Mouse (Mus musculus): ENCODE results near the gene Gramd4. TPM values are rescaled to one million over a fixed set of nuclear protein-coding genes. Genes with fewer than 3 reads are reported as not detected.
A peak's percentile ranks its signal among the peaks of the same experiment; 100 is the strongest.

The Gramd4 gene
- polyA plus RNA-seq (2012; rRNA removed), result 13.2 and 17.5 TPM in 2 replicates

- DNase-seq (ENCODE audit: low spot score), result no peak
Observed at GRCm38 (mm10) chr15:86057413-86057812, at the start of gene Gramd4. Gene Gramd4 (plus strand): TSS chr15:86057695.

GRCm38 (mm10) chr15:86013130-86013529 lies 44.4 kb upstream of the Gramd4 start:
- DNase-seq (ENCODE audit: low spot score), result no peak

GRCm38 (mm10) chr15:86013656-86014055 lies 43.8 kb upstream of the Gramd4 start:
- no peak for DNase-seq (ENCODE audit: low spot score)

GRCm38 (mm10) chr15:86015026-86015425 lies 42.5 kb upstream of the Gramd4 start:
- no peak for DNase-seq (ENCODE audit: low spot score)

- no peak for DNase-seq (ENCODE audit: low spot score)
Observed at GRCm38 (mm10) chr15:86015860-86016541, 41.5 kb upstream of the Gramd4 start.

GRCm38 (mm10) chr15:86017336-86017735 lies 40.2 kb upstream of the Gramd4 start:
- no peak for DNase-seq (ENCODE audit: low spot score)

GRCm38 (mm10) chr15:86018753-86019512 lies 38.6 kb upstream of the Gramd4 start:
- DNase-seq (ENCODE audit: low spot score), result no peak

GRCm38 (mm10) chr15:86020008-86020407 lies 37.5 kb upstream of the Gramd4 start:
- DNase-seq (ENCODE audit: low spot score), result no peak

GRCm38 (mm10) chr15:86021301-86021700 lies 36.2 kb upstream of the Gramd4 start:
- DNase-seq (ENCODE audit: low spot score), result no peak

GRCm38 (mm10) chr15:86021971-86022370 lies 35.5 kb upstream of the Gramd4 start:
- no peak for DNase-seq (ENCODE audit: low spot score)

GRCm38 (mm10) chr15:86027871-86028270 lies 29.6 kb upstream of the Gramd4 start:
- DNase-seq (ENCODE audit: low spot score), result no peak

- DNase-seq (ENCODE audit: low spot score), result no peak
Observed at GRCm38 (mm10) chr15:86029981-86030380, 27.5 kb upstream of the Gramd4 start.

- DNase-seq (ENCODE audit: low spot score), result no peak
Observed at GRCm38 (mm10) chr15:86032811-86033190, 24.7 kb upstream of the Gramd4 start.

GRCm38 (mm10) chr15:86033191-86033841 lies 24.2 kb upstream of the Gramd4 start, which contains the start of gene Celsr1:
Gene Celsr1 (minus strand): TSS chr15:86033777.
- no peak for DNase-seq (ENCODE audit: low spot score)

- DNase-seq (ENCODE audit: low spot score), result no peak
Observed at GRCm38 (mm10) chr15:86034021-86034523, 23.4 kb upstream of the Gramd4 start.

- DNase-seq (ENCODE audit: low spot score), result no peak
Observed at GRCm38 (mm10) chr15:86034781-86035360, 22.6 kb upstream of the Gramd4 start.

GRCm38 (mm10) chr15:86035913-86036312 lies 21.6 kb upstream of the Gramd4 start:
- DNase-seq (ENCODE audit: low spot score), result no peak

GRCm38 (mm10) chr15:86038802-86039201 lies 18.7 kb upstream of the Gramd4 start:
- DNase-seq (ENCODE audit: low spot score), result peak; percentile 48

GRCm38 (mm10) chr15:86041421-86041820 lies 16.1 kb upstream of the Gramd4 start:
- no peak for DNase-seq (ENCODE audit: low spot score)

GRCm38 (mm10) chr15:86042364-86042763 lies 15.1 kb upstream of the Gramd4 start:
- no peak for DNase-seq (ENCODE audit: low spot score)

GRCm38 (mm10) chr15:86049510-86049909 lies 8.0 kb upstream of the Gramd4 start:
- DNase-seq (ENCODE audit: low spot score), result no peak

- no peak for DNase-seq (ENCODE audit: low spot score)
Observed at GRCm38 (mm10) chr15:86050170-86050743, 7.2 kb upstream of the Gramd4 start.
